Mouse (Mus musculus): ENCODE data around the gene Cgnl1. TPM values are rescaled to one million over a fixed set of nuclear protein-coding genes. Genes with fewer than 3 reads are reported as not detected.

Gene Cgnl1
- total RNA-seq, 4 experiments from 2014 or later = 9.1 to 12.3 (median 9.9) TPM

- no peak for DNase-seq (ENCODE audit: low spot score in 2 of 2)
Measured at GRCm38 (mm10) chr9:71722366-71722765, 49.0 kb downstream of the Cgnl1 start.

GRCm38 (mm10) chr9:71716995-71717394 lies 54.4 kb downstream of the Cgnl1 start:
- no peak for DNase-seq (ENCODE audit: low spot score in 2 of 2)

GRCm38 (mm10) chr9:71710776-71711175 lies 60.6 kb downstream of the Cgnl1 start:
- DNase-seq (ENCODE audit: low spot score in 2 of 2) = no peak

- no peak for DNase-seq (ENCODE audit: low spot score in 2 of 2)
Measured at GRCm38 (mm10) chr9:71709199-71709598, 62.2 kb downstream of the Cgnl1 start.

- no peak for DNase-seq (ENCODE audit: low spot score in 2 of 2)
Measured at GRCm38 (mm10) chr9:71707989-71708388, 63.4 kb downstream of the Cgnl1 start.

GRCm38 (mm10) chr9:71704332-71705014 lies 66.9 kb downstream of the Cgnl1 start:
- no peak for DNase-seq (ENCODE audit: low spot score in 2 of 2)

- DNase-seq (ENCODE audit: low spot score in 2 of 2) = no peak
Measured at GRCm38 (mm10) chr9:71699087-71699486, 72.3 kb downstream of the Cgnl1 start.

- no peak for DNase-seq (ENCODE audit: low spot score in 2 of 2)
Measured at GRCm38 (mm10) chr9:71698116-71698515, 73.3 kb downstream of the Cgnl1 start.

GRCm38 (mm10) chr9:71697189-71697588 lies 74.2 kb downstream of the Cgnl1 start:
- DNase-seq (ENCODE audit: low spot score in 2 of 2) = no peak

GRCm38 (mm10) chr9:71696762-71697161 lies 74.6 kb downstream of the Cgnl1 start:
- no peak for DNase-seq (ENCODE audit: low spot score in 2 of 2)

- no peak for DNase-seq (ENCODE audit: low spot score in 2 of 2)
Measured at GRCm38 (mm10) chr9:71695133-71695532, 76.3 kb downstream of the Cgnl1 start.

- DNase-seq (ENCODE audit: low spot score in 2 of 2) = no peak
Measured at GRCm38 (mm10) chr9:71694223-71694622, 77.2 kb downstream of the Cgnl1 start.

GRCm38 (mm10) chr9:71693771-71694170 lies 77.6 kb downstream of the Cgnl1 start:
- DNase-seq (ENCODE audit: low spot score in 2 of 2) = no peak

GRCm38 (mm10) chr9:71692165-71692564 lies 79.2 kb downstream of the Cgnl1 start:
- DNase-seq (ENCODE audit: low spot score in 2 of 2) = no peak

GRCm38 (mm10) chr9:71689369-71690073 lies 81.9 kb downstream of the Cgnl1 start:
- DNase-seq (ENCODE audit: low spot score in 2 of 2) = no peak

- DNase-seq (ENCODE audit: low spot score in 2 of 2) = no peak
Measured at GRCm38 (mm10) chr9:71686463-71686862, 84.9 kb downstream of the Cgnl1 start.

- no peak for DNase-seq (ENCODE audit: low spot score in 2 of 2)
Measured at GRCm38 (mm10) chr9:71684772-71685171, 86.6 kb downstream of the Cgnl1 start.

- DNase-seq (ENCODE audit: low spot score in 2 of 2) = no peak
Measured at GRCm38 (mm10) chr9:71680381-71680780, 91.0 kb downstream of the Cgnl1 start.

- DNase-seq (ENCODE audit: low spot score in 2 of 2) = no peak
Measured at GRCm38 (mm10) chr9:71679103-71679815, 92.1 kb downstream of the Cgnl1 start.

GRCm38 (mm10) chr9:71676988-71677688 lies 94.3 kb downstream of the Cgnl1 start:
- no peak for DNase-seq (ENCODE audit: low spot score in 2 of 2)

GRCm38 (mm10) chr9:71675799-71676414 lies 95.5 kb downstream of the Cgnl1 start:
- no peak for DNase-seq (ENCODE audit: low spot score in 2 of 2)

Measured in left cerebral cortex, adult 8-10 months (tissue).